Mouse (Mus musculus) skeletal muscle tissue, adult 2 months (tissue): ENCODE data around the gene Olfr10.
"Not testable (repeated sequence)": the region's sequence is repeated elsewhere in the genome, so short reads cannot be mapped to it uniquely, and the experiment has no call there.

Experiments used
- DNase-seq: peaks from one replicate; pipeline ENCODE4 v3.0.0-alpha.2; 2012; ENCODE audit warnings: low read depth, low spot score

The Olfr10 gene

GRCm38 (mm10) chr11:49304441-49304840 lies at the start of gene Olfr10:
Gene Olfr10, plus strand, starts transcription at chr11:49304741.
- no peak for DNase-seq

GRCm38 (mm10) chr11:49259296-49259695 lies 45.2 kb upstream of the Olfr10 start:
- no peak for DNase-seq

GRCm38 (mm10) chr11:49259829-49260228 lies 44.7 kb upstream of the Olfr10 start:
- DNase-seq, result no peak

GRCm38 (mm10) chr11:49260598-49261312 lies 43.8 kb upstream of the Olfr10 start:
- DNase-seq, result no peak

GRCm38 (mm10) chr11:49261313-49261855 lies 43.2 kb upstream of the Olfr10 start:
- DNase-seq, result no peak

- DNase-seq, result no peak
These were observed 42.3 kb upstream of the Olfr10 start for GRCm38 (mm10) chr11:49262286-49262685.

GRCm38 (mm10) chr11:49263149-49263548 lies 41.4 kb upstream of the Olfr10 start:
- no peak for DNase-seq

GRCm38 (mm10) chr11:49264081-49264480 lies 40.5 kb upstream of the Olfr10 start:
- no peak for DNase-seq

GRCm38 (mm10) chr11:49264622-49265021 lies 39.9 kb upstream of the Olfr10 start:
- no peak for DNase-seq

GRCm38 (mm10) chr11:49265101-49265500 lies 39.4 kb upstream of the Olfr10 start:
- no peak for DNase-seq

GRCm38 (mm10) chr11:49266671-49267070 lies 37.9 kb upstream of the Olfr10 start:
- no peak for DNase-seq

GRCm38 (mm10) chr11:49267316-49267715 lies 37.2 kb upstream of the Olfr10 start:
- no peak for DNase-seq

- no peak for DNase-seq
These were observed 36.5 kb upstream of the Olfr10 start for GRCm38 (mm10) chr11:49267970-49268579.

GRCm38 (mm10) chr11:49269761-49270160 lies 34.8 kb upstream of the Olfr10 start:
- DNase-seq, result no peak

GRCm38 (mm10) chr11:49270368-49270767 lies 34.2 kb upstream of the Olfr10 start:
- DNase-seq, result no peak

GRCm38 (mm10) chr11:49271334-49271733 lies 33.2 kb upstream of the Olfr10 start:
- DNase-seq, result peak; percentile 45

GRCm38 (mm10) chr11:49273834-49274519 lies 30.6 kb upstream of the Olfr10 start:
- no peak for DNase-seq

- no peak for DNase-seq
These were observed 26.3 kb upstream of the Olfr10 start, which contains the start of gene Olfr1393 for GRCm38 (mm10) chr11:49278222-49278621. Gene Olfr1393, plus strand, starts transcription at chr11:49278304.

GRCm38 (mm10) chr11:49284982-49285381 lies 19.6 kb upstream of the Olfr10 start, which contains the start of gene Olfr1392:
Gene Olfr1392, plus strand, starts transcription at chr11:49285282.
- DNase-seq, result not testable (repeated sequence)

GRCm38 (mm10) chr11:49287251-49287650 lies 17.3 kb upstream of the Olfr10 start:
- DNase-seq, result no peak

- no peak for DNase-seq
These were observed 11.8 kb upstream of the Olfr10 start for GRCm38 (mm10) chr11:49292777-49293176.

- DNase-seq, result not testable (repeated sequence)
These were observed 4.0 kb downstream of the Olfr10 start for GRCm38 (mm10) chr11:49308547-49308946.
